Mouse (Mus musculus): Measurements from ENCODE around the gene Ift27. TPM values are rescaled to one million over a fixed set of nuclear protein-coding genes. Genes with fewer than 3 reads are reported as not detected.

The Ift27 gene
- polyA plus RNA-seq, 1 experiment from 2014 or later = 32.2 TPM

- in situ Hi-C loops (cut with MboI; ENCODE audit: low pct_unique_long_range_greater_than_20kb) = no loop called here
- DNase-seq (ENCODE audit: low read depth, low spot score) (no peak), ATAC-seq (no peak)
- peaks cover 25% of the 10 kb centered on the region for H3K27me3 ChIP-seq
- CTCF ChIA-PET = no interaction called here
- POLR2A ChIA-PET = no interaction called here
- no peak for TF ChIP-seq CTCF (IDR thresholded peaks at IDR 0.05)
These were observed 57.7 kb downstream of the Ift27 start for GRCm38 (mm10) chr15:78116244-78116643.

Other genes with a start within 250 kb of the Ift27 start
- 181 TPM for gene Txn2, start 245.1 kb downstream of the Ift27 start, polyA plus RNA-seq (2021)
- gene Foxred2, start 217.4 kb downstream of the Ift27 start, polyA plus RNA-seq (2021) = 16.1 TPM
- gene Eif3d, start 203.3 kb downstream of the Ift27 start, polyA plus RNA-seq (2021) = 231 TPM
- not detected for gene Cacng2, start 54.1 kb downstream of the Ift27 start, polyA plus RNA-seq (2021)
- not detected for gene Pvalb, start 32.3 kb upstream of the Ift27 start, polyA plus RNA-seq (2021)
- 0.53 TPM for gene Ncf4, start 70.7 kb upstream of the Ift27 start, polyA plus RNA-seq (2021)
- 0.09 TPM for gene Csf2rb2, start 131.6 kb upstream of the Ift27 start, polyA plus RNA-seq (2021)
- gene Csf2rb, start 151.6 kb upstream of the Ift27 start, polyA plus RNA-seq (2021) = 0.36 TPM
- gene Tex33, start 221.8 kb upstream of the Ift27 start, polyA plus RNA-seq (2021) = not detected
- gene Tst, start 231.8 kb upstream of the Ift27 start, polyA plus RNA-seq (2021) = 23.8 TPM
- gene Mpst, start 232.3 kb upstream of the Ift27 start, polyA plus RNA-seq (2021) = 61.9 TPM

All from Patski (cell line).